Mouse (Mus musculus): ENCODE results near the gene Ms4a15. TPM values are rescaled to one million over a fixed set of nuclear protein-coding genes. Genes with fewer than 3 reads are reported as not detected.

Gene Ms4a15
- total RNA-seq, 1 experiment from 2014 or later: not detected

DNA sequence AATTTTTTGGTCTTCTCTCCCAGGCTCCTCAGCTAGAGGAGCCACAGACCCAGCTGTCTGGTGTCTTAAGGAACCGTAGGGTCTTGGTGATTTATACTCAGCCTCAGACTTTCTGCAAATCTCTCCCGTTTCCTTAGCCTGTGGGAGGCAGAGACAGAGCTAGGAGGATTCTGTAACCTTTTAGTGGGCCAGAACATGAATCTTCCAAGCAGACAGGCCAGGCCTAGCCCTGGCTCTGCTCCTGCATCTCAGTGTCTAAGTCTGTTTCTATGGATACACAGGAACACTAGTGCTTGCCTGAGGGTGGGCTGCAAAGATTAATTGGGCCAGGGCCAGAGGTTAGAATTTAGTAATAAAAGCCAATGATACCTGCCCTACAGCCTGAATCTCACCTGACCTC lies 19.9 kb downstream of the Ms4a15 start:
- no peak for ATAC-seq (replicated peaks in 1 of 2; ENCODE audit: insufficient read depth in 1 of 2, low FRiP score in 2 of 2, low TSS enrichment in 1 of 2, low read depth in 1 of 2, poor library complexity in 2 of 2, severe bottlenecking in 2 of 2)

DNA sequence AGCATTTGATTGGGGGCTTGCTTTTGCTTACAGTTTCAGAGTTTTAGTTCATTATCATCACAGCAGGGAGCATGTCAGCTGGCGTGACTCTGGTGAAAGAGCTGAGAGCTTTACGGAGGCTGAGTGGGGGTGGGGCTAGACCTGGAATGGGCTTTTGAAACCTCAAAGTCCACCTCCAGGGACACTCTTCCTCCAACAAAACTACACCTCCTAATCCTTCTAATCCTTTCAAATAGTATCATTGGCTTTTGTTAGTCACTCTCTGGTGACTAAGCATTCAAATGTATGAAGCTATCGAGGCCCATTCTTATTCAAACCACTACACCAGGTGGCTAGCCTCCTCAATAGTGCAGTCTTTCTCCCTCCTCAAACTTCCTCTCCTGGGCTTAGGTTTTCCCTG lies 20.4 kb downstream of the Ms4a15 start:
- ATAC-seq (replicated peaks in 1 of 2; ENCODE audit: insufficient read depth in 1 of 2, low FRiP score in 2 of 2, low TSS enrichment in 1 of 2, low read depth in 1 of 2, poor library complexity in 2 of 2, severe bottlenecking in 2 of 2): no peak

DNA sequence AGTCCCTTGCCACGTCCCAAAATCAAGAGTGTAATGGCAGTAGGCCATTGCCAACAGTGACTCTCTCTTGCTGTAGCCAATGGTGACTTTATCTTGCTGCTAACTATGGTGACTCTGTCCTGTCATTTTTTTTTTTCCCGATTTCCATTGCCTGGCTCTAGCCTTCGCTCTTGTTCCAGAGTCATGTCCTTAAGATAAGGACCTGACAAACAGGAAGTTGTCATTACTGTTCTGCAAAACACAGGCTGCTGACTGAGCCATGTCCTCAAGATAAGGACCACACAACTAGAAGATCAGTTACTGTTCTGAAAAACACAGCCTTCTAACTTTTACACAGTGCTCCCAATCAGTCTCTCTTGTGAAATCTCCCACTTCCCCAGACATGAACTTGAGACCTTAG lies 22.6 kb downstream of the Ms4a15 start:
- no peak for ATAC-seq (replicated peaks in 1 of 2; ENCODE audit: insufficient read depth in 1 of 2, low FRiP score in 2 of 2, low TSS enrichment in 1 of 2, low read depth in 1 of 2, poor library complexity in 2 of 2, severe bottlenecking in 2 of 2)

DNA sequence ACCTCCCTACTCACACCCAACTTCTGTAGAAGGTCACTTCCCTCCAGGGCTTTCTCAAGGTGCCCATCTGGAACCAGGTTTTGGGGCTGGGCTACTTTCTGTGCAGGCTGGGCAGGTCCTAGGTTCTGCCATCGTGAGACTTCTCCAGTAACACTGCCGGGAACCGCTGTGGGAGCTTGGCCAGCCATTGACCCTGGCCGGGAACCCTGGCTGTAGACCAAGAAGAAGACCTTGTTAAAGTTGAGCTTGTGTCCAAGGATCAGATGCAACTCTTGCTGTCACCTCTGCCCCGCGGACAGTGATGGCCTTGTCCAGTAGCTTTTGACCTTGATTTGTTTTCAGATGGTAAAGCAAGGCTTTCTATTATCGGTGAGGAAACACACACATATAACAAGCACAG lies 24.5 kb downstream of the Ms4a15 start:
- no peak for ATAC-seq (replicated peaks in 1 of 2; ENCODE audit: insufficient read depth in 1 of 2, low FRiP score in 2 of 2, low TSS enrichment in 1 of 2, low read depth in 1 of 2, poor library complexity in 2 of 2, severe bottlenecking in 2 of 2)

DNA sequence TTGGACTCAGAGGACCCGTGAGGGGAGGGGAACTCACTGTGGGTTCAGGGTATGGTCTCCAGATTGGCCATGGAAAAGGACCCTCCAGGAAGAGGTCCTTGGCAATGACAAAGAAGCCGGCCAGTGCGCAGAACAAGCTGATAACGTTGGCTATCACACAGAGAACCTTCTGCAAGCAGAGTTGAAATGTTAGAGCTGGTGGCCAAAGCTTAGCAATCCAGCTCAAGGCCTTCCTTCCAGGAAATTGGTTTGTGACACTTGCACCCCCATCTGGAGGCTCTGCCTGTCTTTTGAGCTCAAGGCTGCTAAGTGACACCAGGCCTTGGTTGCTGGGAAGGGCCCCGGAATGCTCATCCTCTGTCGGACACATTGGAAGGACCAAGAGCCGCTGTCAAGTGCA lies 27.3 kb downstream of the Ms4a15 start:
- ATAC-seq (replicated peaks in 1 of 2; ENCODE audit: insufficient read depth in 1 of 2, low FRiP score in 2 of 2, low TSS enrichment in 1 of 2, low read depth in 1 of 2, poor library complexity in 2 of 2, severe bottlenecking in 2 of 2): no peak

DNA sequence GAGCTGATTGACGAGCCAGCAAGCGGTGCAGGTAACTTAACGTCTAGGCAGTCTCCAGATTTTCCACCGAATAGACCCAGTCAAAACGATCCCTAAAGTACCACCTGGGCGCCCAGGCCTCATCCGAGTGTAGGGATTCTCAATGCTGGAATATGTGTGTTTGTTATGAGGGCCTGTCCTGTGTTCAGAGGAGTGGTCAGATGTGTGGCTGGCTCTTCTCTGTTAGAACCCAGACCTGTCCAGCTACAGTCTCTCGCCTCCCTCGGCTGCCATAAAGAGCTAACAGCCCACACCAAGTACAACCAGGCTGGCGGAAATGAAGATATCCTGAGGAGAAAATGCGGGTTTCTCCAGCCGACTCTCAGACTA lies 33.1 kb downstream of the Ms4a15 start:
- no peak for ATAC-seq (replicated peaks in 1 of 2; ENCODE audit: insufficient read depth in 1 of 2, low FRiP score in 2 of 2, low TSS enrichment in 1 of 2, low read depth in 1 of 2, poor library complexity in 2 of 2, severe bottlenecking in 2 of 2)

DNA sequence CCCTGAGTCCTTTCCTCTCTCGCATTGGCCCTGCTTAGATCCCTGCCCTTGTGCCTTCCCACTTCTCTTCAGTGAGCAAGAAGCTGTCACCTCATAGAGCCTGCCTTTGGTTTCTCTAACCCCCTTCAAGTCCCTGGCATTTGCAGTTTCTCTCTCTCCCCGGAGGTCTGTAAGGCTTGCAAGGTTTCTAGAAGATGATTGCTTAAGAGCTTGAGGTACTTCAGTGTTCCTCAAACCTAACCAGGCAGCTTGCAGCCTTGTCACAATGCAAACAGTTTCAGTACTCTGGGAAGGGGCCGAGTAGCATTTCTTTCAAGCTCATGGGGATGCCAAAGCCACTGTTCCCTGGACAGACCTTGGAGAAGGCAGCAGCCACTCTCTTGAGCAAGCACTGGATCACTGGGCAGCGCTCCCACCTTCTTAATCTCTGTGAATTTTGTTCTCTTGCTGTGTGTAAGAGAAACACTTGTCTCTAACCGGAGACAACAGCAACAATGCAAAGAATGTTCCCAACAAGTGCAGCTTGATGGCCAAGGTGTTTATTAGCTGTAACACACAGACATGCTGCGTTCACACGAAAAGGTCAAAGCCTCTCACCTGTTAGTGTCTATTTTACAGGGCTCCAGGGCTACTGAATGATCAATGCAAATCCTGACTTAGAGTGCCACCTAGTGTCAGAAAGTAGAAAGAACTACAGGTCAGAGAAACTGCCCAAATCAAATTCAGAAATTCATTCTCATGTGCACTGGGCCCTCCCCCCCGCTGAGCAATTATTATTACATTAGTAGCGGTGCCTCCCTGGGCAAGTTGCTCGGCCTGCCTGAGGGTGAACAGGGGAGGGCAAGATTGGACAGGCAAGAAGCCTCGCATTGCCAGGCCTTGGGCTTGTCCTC lies 33.7 kb downstream of the Ms4a15 start:
- ATAC-seq (replicated peaks in 1 of 2; ENCODE audit: insufficient read depth in 1 of 2, low FRiP score in 2 of 2, low TSS enrichment in 1 of 2, low read depth in 1 of 2, poor library complexity in 2 of 2, severe bottlenecking in 2 of 2): peak; percentile 78 to 90

DNA sequence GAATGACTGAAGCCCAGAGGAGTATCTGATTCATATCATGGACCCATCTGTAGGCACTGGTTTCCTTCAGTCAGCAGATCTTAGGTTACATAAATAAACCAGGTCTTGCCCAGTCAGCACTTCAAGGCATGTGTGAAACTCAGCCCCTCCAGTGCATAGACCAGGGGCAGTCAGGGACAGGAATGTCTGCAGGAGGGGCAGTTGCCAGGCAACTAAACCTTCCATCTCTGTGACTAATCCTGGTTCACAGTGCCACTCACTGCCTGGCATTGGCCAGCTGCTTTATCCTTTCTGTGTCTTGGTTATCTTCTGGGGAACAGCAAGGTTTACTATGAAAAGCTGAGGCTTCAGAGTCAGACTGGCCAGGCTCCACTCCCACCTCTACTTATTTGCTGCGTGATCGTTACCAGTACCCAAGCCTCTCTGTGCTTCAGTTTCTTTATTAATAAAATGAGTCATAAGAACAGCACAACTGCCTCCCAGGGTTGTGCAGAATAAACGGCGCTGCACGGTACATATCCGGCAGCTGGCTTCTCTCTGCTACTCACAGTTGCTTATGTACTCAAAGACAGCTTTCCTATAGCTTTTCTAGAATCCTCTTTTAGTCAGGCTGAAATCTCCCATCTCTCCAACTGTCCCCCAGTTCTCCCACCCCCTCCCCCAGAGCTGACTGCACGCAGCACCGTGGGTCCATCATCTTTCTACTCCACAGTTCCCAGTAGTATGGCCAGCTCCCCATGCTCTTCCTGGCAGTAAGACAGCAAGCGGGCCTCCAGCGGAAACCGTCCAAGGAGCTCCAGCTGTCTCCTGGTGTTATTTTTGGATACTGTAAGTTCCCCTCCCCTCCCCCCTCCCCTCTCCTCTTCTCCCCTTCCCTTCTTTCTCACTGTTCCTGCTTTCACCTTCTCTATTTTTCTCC lies 40.8 kb downstream of the Ms4a15 start:
- ATAC-seq (replicated peaks in 1 of 2; ENCODE audit: insufficient read depth in 1 of 2, low FRiP score in 2 of 2, low TSS enrichment in 1 of 2, low read depth in 1 of 2, poor library complexity in 2 of 2, severe bottlenecking in 2 of 2): no peak

DNA sequence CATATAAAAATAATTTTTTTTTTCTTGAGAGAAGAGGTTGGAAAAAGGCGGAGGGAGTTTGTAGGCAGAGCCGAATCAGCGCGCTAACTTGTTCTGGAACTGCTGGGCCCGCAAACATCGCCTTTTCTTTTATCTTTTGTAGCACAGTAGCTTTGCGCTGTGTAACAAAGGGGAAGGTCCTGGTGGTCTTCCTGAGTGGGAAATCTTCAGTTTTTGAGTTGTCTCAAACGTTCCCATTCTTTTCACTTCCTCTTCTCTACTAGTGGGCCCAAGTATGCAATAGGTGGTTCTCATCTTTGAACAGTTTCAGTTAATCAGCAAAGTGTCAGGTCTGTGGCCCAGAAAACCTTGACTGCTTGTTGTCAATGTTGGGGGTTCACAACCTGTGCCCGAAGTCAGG lies 43.5 kb downstream of the Ms4a15 start:
- ATAC-seq (replicated peaks in 1 of 2; ENCODE audit: insufficient read depth in 1 of 2, low FRiP score in 2 of 2, low TSS enrichment in 1 of 2, low read depth in 1 of 2, poor library complexity in 2 of 2, severe bottlenecking in 2 of 2): no peak

DNA sequence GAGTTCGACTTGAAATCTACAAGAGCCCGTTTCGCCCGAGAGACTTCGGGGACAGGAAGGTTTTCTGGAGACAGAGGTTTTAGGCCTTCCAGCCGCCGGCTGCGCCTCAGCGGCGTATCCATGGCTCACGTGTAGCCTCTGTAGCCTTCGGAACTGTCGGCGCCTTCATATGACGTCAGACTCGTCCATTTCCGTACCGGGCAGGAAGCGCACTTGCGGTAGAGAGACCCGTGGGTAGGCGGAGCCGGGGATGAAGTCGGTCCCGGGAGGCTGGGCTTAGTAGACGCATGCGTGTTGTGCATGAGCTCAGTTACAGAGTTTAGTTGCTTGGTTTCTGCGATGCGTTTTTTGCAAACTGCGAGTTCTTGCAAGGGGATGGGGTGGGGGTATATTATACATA lies 43.9 kb downstream of the Ms4a15 start, which contains the start of gene Ccdc86:
Gene Ccdc86 (minus strand): TSS at position 155 of the 400 bp plus-strand sequence.
- peak; percentile 92 to 96 for ATAC-seq (replicated peaks in 1 of 2; ENCODE audit: insufficient read depth in 1 of 2, low FRiP score in 2 of 2, low TSS enrichment in 1 of 2, low read depth in 1 of 2, poor library complexity in 2 of 2, severe bottlenecking in 2 of 2)

DNA sequence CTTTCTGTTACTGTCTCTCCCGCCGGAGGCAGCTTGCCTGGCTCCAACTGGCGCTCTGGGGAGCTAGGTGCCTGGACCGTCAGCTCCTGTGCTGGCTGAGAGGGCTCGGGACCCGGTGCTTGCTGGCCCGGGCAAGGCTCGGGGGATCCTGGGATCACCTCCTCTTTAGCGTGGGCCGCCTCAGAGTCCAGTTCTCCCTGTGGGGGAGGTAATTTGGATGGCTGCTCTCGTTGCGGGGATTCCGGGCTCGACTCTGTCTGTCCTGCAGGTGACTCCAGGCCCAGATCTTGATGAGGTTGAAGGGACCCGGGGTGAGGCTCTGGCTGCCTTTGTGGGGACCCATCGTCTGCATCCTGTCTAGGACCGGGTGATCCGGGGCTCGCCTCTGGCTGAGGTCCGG lies 44.6 kb downstream of the Ms4a15 start:
- ATAC-seq (replicated peaks in 1 of 2; ENCODE audit: insufficient read depth in 1 of 2, low FRiP score in 2 of 2, low TSS enrichment in 1 of 2, low read depth in 1 of 2, poor library complexity in 2 of 2, severe bottlenecking in 2 of 2): no peak

DNA sequence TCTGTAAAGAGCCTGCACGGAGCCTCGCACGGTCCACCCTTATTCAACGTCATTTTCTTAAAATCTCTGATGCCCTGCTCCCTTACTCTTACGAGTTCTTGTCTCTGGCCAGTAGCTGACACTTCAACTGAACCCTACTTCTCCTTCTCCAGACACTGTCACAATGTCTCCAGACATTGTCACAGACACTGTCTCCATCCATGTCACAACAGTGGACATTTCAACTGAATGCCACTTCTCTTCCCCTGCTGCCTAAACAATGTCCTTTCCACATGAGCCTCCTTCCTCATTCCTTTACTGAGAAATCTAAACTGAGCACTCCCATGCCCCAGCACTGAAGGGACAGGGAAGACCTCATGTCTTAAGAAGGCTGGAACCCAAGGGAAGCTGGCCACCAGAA lies 45.8 kb downstream of the Ms4a15 start:
- ATAC-seq (replicated peaks in 1 of 2; ENCODE audit: insufficient read depth in 1 of 2, low FRiP score in 2 of 2, low TSS enrichment in 1 of 2, low read depth in 1 of 2, poor library complexity in 2 of 2, severe bottlenecking in 2 of 2): peak in 1 of 2 experiments; percentile 20; a peak in 1 of 4 replicates

DNA sequence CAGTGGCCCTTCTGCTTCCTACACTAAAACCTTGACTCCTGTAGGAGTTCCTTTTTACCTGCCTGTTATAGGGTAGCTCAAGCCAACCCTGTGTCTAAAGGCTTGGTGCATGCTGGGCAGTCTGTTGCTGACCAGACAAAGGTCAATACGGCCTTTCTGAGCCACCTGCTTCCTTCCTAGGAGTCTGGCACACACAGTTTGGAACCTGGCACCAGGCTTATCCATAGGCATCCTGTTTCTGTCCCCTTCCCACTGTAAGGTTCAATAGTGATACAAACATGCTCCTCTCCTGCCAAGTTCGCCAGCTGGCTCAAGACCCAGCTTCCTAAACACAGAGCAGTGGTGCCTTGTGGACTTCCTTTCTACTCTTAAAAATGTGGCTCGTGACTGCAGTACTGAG lies 46.5 kb downstream of the Ms4a15 start:
- no peak for ATAC-seq (replicated peaks in 1 of 2; ENCODE audit: insufficient read depth in 1 of 2, low FRiP score in 2 of 2, low TSS enrichment in 1 of 2, low read depth in 1 of 2, poor library complexity in 2 of 2, severe bottlenecking in 2 of 2)

DNA sequence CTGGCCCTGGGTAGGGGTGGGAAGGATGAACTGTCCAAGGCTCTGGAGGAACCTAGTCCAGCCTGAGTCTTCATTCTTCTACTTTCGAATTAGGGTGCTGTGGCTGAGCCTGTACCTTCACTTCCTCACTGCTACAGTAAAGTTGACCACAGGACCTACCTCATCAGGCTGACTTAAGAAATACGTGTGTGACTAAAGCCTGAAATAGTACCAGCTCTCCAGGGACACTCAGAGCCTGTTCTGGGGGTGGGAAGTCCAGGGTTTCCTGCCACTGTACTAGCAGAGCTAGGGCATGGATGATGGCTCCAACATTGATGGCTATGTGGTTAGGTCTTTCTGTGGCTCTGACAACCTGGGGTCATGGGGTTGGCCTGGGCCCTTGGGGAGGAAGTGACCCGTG lies 49.1 kb downstream of the Ms4a15 start:
- peak in 1 of 2 experiments; percentile 17; a peak in 1 of 4 replicates for ATAC-seq (replicated peaks in 1 of 2; ENCODE audit: insufficient read depth in 1 of 2, low FRiP score in 2 of 2, low TSS enrichment in 1 of 2, low read depth in 1 of 2, poor library complexity in 2 of 2, severe bottlenecking in 2 of 2)

DNA sequence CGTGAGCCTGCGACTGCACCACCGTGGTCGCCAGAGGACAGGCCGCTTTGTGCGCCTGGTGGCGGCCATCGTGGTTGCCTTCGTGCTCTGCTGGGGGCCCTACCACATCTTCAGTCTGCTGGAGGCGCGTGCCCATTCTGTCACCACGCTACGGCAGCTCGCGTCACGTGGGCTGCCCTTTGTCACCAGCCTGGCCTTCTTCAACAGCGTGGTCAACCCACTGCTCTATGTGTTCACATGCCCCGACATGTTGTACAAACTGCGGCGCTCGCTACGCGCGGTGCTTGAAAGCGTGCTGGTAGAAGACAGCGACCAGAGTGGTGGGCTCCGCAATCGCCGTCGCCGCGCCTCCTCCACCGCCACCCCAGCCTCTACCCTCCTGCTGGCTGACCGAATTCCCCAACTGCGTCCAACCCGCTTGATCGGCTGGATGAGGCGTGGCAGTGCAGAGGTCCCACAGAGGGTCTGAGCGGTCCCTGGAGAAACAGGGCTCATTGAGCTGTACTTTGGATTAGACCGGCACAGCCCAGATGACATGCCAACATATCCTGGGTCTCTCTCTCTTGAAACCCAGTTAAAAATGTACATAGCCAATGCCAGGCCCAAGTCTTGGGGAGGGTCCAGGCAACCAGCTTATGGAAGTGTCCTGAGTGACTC lies 52.1 kb downstream of the Ms4a15 start:
- 0 out of 4 replicates have a peak, but pooled peaks of 1 of the 2 experiments have one; percentile 1 for ATAC-seq (replicated peaks in 1 of 2; ENCODE audit: insufficient read depth in 1 of 2, low FRiP score in 2 of 2, low TSS enrichment in 1 of 2, low read depth in 1 of 2, poor library complexity in 2 of 2, severe bottlenecking in 2 of 2)

DNA sequence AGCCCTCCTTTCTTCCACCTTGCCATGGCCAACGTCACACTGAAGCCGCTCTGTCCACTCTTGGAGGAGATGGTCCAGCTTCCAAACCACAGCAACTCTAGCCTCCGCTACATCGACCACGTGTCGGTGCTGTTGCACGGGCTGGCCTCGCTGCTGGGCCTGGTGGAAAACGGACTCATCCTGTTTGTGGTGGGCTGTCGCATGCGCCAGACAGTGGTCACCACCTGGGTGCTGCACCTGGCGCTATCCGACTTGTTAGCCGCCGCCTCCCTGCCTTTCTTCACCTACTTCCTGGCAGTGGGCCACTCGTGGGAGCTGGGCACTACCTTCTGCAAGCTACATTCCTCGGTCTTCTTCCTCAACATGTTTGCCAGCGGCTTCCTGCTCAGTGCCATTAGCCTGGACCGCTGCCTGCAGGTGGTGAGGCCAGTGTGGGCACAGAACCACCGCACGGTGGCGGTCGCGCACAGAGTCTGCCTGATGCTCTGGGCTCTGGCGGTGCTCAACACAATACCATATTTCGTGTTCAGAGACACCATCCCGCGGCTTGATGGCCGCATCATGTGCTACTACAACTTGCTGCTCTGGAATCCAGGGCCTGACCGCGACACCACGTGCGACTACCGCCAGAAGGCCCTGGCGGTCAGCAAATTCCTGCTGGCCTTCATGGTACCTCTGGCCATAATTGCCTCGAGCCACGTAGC lies 52.8 kb downstream of the Ms4a15 start:
- ATAC-seq (replicated peaks in 1 of 2; ENCODE audit: insufficient read depth in 1 of 2, low FRiP score in 2 of 2, low TSS enrichment in 1 of 2, low read depth in 1 of 2, poor library complexity in 2 of 2, severe bottlenecking in 2 of 2): peak; percentile 82 to 85

DNA sequence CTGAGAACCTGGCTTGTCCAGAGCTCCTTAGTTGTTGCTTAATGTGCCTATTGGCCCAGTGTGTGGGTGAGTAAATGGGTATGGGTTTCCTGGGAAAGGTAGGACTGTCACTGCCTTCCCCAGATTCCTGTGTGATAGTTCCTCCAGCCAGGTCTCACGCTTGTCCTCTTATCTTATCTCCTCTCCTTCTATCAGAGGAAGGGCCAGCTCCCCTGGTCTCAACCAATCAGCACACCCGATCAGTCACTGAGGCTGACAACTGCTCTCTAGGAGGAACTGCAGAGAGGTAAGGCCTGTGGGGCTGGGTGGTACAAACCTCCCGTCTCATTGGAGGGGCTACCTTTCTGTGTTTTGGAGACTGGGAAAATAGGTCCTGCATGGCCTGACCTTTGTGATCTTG lies 54.3 kb downstream of the Ms4a15 start:
- no peak for ATAC-seq (replicated peaks in 1 of 2; ENCODE audit: insufficient read depth in 1 of 2, low FRiP score in 2 of 2, low TSS enrichment in 1 of 2, low read depth in 1 of 2, poor library complexity in 2 of 2, severe bottlenecking in 2 of 2)
